Mouse (Mus musculus) limb, embryonic 13.5 days (tissue): Measurements from ENCODE around the gene Rhebl1. TPM values are rescaled to one million over a fixed set of nuclear protein-coding genes. Genes with fewer than 3 reads are reported as not detected.

Experiments
- ATAC-seq: fragments of 200-750 bp; cut with Nextera tagmentation; 2 replicates; pipeline ENCODE4 v1.8.0; 2017; ENCODE audit warnings: low read depth, moderate number of reproducible peaks, moderate TSS enrichment; ENCODE audit not compliant: low FRiP score
- H3K27ac ChIP-seq: fragments of 300-500 bp; sonication (generic); 2 replicates; pipeline ENCODE4 v1.5.1; 2015; ENCODE audit warnings: inconsistent platforms, mild to moderate bottlenecking, moderate library complexity
- H3K27me3 ChIP-seq: fragments of 300-500 bp; sonication (generic); 2 replicates; pipeline ENCODE4 v1.6.1; 2015; ENCODE audit warnings: mild to moderate bottlenecking, inconsistent platforms
- H3K36me3 ChIP-seq: fragments of 300-500 bp; sonication (generic); 2 replicates; pipeline ENCODE4 v1.6.1; 2015; ENCODE audit warnings: inconsistent platforms, mild to moderate bottlenecking, moderate library complexity
- H3K4me1 ChIP-seq: fragments of 300-500 bp; sonication (generic); 2 replicates; pipeline ENCODE4 v1.6.1; 2015; ENCODE audit warnings: inconsistent platforms
- H3K4me2 ChIP-seq: fragments of 300-500 bp; sonication (generic); replicated peaks from 2 replicates; pipeline ENCODE4 v1.6.1; 2015; ENCODE audit warnings: inconsistent platforms, mild to moderate bottlenecking, moderate library complexity
- H3K4me3 ChIP-seq: fragments of 300-500 bp; sonication (generic); 2 replicates; pipeline ENCODE4 v1.5.1; 2015; ENCODE audit warnings: moderate library complexity, mild to moderate bottlenecking, inconsistent platforms
- H3K9ac ChIP-seq: fragments of 300-500 bp; sonication (generic); 2 replicates; pipeline ENCODE4 v1.6.1; 2015; ENCODE audit warnings: mild to moderate bottlenecking, inconsistent platforms
- H3K9me3 ChIP-seq: fragments of 300-500 bp; sonication (generic); 2 replicates; pipeline ENCODE4 v1.6.1; 2016; ENCODE audit warnings: inconsistent platforms
- WGBS: fragments of 180-500 bp; shearing (Covaris S2); methylation state at CpG from one replicate; pipeline ENCODE4 v1.1.7; 2015; 5-methylcytosine and 5-hydroxymethylcytosine counted together
- polyA plus RNA-seq: library from polyadenylated mRNA; unstranded; fragments of >200 nt; fragmentation: Nextera tagmentation; extraction: Ambion mirVana; gene quantifications from 2 replicates; pipeline ENCODE4 v1.2.1, GENCODE M21; 2015

The Rhebl1 gene
- polyA plus RNA-seq, 1 experiment from 2014 or later = 18.4 TPM

DNA sequence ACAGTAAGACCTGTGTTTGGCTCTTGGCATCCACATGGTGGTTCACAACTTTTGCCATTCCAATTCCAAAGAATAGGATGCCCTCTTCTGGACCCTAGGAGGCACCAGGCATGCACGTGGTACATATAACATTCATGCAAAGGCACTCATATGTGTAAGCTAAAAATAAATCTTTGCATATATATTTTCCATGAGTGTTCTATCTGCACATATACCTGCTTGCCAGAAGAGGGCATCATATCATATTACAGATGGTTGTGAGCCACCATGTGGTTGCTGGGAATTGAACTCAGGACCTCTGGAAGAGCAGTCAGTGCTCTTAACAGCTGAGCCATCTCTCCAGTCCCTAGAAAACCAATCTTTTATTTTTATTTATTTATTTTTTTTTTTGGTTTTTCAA lies 7.2 kb upstream of the Rhebl1 start:
- H3K9ac ChIP-seq = no peak overlapping the region
- no peak overlapping the region for H3K27ac ChIP-seq
- peaks cover 45% of the 10 kb centered on the region for H3K27me3 ChIP-seq
- no peaks in the 10 kb centered on the region for H3K9me3 ChIP-seq
- ATAC-seq = no peak
- peaks cover 16% of the 10 kb centered on the region for H3K4me1 ChIP-seq
- H3K4me2 ChIP-seq = no peak overlapping the region
- H3K36me3 ChIP-seq = peaks cover 39% of the 10 kb centered on the region
- WGBS = 55% methylated on average over 1 of the region's 1 CpGs
- H3K4me3 ChIP-seq = no peak overlapping the region

DNA sequence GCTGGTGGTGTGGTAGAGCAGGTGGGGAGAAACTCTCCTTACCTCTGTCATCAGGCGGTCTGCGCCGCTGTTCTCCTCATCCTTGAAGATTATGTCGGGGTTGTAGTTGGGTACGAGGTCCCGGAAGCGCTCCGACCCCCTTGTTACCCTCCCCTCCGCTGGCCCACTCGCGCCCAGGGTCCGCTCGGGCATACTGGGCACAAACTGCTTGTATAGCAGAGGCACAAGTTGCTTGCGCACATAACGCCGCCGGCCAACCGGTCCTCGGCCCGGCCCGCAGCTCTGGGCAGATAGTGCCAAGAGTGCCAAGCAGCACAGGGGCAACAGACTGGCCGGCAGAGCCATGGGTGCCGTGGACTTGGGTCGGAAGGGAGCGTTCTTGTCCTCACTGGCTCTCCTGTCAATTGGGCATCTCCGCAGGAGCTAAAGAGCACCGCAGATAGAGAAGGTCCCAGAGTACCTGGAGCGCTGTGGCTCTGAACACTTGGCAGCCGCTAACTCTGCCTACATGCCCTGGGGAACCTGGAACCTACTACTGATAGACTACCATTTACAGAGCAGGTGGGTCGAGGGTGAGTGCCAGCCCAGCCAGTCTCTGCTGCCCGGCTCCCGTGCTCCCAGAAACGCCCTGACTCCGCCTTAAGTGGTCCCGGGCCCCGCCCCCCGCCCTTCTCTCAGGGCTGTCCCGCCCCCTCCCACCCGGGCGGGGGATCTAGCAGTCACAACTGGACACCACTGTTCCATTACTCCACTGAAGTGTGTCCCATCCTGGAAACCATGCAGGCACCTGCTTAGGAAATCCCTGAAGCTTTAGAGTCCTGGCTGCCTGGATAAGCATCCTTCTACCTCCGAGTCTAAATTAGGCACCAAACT lies 3.8 kb upstream of the Rhebl1 start, which contains the start of gene Dhh:
Gene Dhh (minus strand): TSS at position 613 of the 873 bp plus-strand sequence.
- H3K27me3 ChIP-seq = peaks cover 78% of the 10 kb centered on the region
- H3K9me3 ChIP-seq = no peaks in the 10 kb centered on the region
- H3K9ac ChIP-seq = 0 out of 2 replicates have a peak within 1 kb of the TSS, but pooled peaks have one; percentile 31
- ATAC-seq = no peak
- peaks cover 7% of the 10 kb centered on the region for H3K36me3 ChIP-seq
- no peak within 1 kb of the TSS for H3K27ac ChIP-seq
- H3K4me2 ChIP-seq = peak within 1 kb of the TSS; percentile 55
- peaks cover 45% of the 10 kb centered on the region for H3K4me1 ChIP-seq
- H3K4me3 ChIP-seq = peak within 1 kb of the TSS; percentile 29
- WGBS = under 1% methylated on average over 41 of the region's 41 CpGs

DNA sequence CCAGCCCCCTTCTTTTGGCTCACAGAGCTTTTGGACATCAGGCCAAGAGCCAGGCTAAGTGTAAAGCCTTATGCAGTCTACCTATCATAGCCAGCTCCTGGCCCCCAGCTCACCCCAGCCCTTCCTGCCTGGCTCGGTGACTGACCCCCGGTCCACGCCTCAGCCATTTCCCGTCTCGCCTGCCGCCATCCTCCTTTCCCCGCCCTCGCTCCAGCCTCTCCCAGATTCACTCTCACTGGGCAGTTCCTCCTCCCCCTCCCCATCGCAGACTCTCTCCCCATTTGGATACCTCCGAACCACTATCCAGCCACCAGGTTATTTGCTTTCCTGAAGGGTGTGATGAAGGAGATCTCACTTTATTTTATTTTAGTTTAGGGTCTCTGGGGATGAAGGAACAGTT lies 3.2 kb upstream of the Rhebl1 start:
- ATAC-seq = no peak
- Histone ChIP-seq H3K4me2 (peak overlapping the region; percentile 55), H3K4me1 (peaks cover 45% of the 10 kb centered on the region), H3K9ac (no peak overlapping the region), H3K36me3 (0 out of 2 replicates have a peak, but pooled peaks cover under 1% of the 10 kb centered on the region), H3K27me3 (peaks cover 85% of the 10 kb centered on the region), H3K27ac (no peak overlapping the region), H3K9me3 (no peaks in the 10 kb centered on the region), H3K4me3 (peak overlapping the region; percentile 29)
- 3% methylated on average over 10 of the region's 10 CpGs for WGBS

DNA sequence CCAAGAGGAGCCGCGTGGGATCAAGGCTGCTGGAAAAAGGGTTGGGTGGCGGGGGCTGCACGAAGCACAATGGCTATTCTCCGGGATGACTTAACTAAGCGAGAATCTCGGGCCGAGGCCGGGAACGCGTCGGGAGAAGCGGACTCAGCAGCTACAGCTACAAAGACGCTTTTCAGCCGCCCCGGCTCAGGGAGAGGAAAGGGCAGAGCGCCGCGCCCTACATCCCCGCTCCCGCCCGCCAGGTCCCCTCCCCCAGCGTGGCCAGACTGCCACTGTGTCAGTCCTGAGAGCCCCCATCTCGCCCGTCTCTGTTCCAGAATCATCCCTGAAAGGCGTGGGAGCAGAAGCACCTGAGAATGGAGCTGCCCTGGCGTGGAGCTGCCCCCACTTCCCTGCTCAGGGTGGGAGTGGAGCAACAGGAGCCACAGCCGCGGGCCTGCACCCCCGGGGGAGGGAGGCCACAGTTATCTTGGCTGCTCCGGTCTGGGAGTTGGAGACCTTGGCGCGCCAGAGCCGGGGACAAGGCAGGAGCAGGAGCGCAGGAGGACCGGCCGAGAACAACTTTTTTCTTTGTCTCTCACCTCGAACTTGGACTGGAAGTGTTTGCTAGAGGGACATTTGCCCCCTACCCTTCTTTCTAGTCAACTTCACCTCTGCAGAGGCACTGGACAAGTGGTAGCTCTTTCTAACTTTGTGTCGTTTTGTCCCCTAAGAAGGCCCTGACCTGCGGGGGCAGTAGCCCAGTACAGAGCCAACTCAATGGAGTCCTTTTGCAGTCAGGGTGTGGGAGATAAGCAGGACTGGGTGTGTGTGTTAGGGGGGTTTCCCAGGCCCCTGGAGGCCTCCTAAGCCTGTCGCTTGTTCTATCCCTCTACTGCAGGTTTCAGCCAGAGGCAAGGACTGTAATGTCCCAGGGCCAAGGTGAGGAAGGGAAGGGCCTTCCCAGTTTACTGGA lies 1.6 kb upstream of the Rhebl1 start:
- WGBS = 3% methylated on average over 41 of the region's 41 CpGs
- H3K9me3 ChIP-seq = no peaks in the 10 kb centered on the region
- 0 out of 2 replicates have a peak overlapping the region, but pooled peaks have one; percentile 22 for H3K27ac ChIP-seq
- H3K9ac ChIP-seq = peak overlapping the region; percentile 58
- H3K27me3 ChIP-seq = peaks cover 98% of the 10 kb centered on the region
- no peaks in the 10 kb centered on the region for H3K36me3 ChIP-seq
- H3K4me3 ChIP-seq = peak overlapping the region; percentile 58
- H3K4me2 ChIP-seq = peak overlapping the region; percentile 99
- ATAC-seq = no peak
- H3K4me1 ChIP-seq = peaks cover 45% of the 10 kb centered on the region

DNA sequence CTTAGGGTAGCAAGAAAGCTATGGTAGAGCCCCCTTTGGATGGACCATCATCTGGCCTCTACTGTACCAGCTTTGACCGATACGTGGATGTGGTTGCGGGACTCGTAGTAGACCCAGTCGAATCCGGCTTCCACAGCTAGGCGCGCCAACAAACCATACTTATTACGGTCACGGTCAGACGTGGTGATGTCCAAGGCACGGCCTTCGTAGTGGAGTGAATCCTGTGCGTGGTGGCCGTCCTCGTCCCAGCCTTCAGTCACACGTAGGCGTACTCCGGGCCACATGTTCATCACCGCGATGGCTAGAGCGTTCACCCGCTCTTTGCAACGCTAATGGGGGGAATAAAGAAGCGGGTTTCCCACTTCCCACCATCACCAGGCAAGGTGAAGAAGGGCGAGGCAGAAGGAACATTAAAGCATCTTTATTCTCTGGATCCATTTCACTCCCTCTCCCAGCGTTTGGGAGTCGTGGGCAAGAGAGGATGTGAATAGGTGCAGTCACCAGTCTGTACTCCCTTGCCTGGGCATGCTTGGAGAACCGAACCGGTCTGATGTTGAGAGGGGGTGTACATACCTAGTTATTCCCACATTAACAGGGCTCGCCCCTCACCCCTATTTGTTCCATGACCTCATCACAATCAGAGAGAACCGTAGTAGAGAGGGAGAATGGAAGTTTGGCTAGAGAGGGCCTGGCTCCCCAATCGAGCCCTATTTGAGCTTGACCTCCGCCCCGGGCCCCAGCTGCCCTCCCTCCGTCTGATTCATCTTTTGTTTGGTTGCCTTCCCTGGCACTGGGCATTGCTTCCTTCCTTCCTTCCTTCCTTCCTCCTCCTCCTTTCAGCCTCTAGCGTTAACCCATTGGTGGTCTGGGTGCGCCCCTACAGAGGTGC lies 650 bp upstream of the Rhebl1 start:
- Histone ChIP-seq H3K27ac (no peak overlapping the region), H3K36me3 (no peaks in the 10 kb centered on the region), H3K27me3 (peaks cover 96% of the 10 kb centered on the region), H3K4me3 (peak overlapping the region; percentile 58), H3K4me1 (peaks cover 45% of the 10 kb centered on the region), H3K9me3 (no peaks in the 10 kb centered on the region), H3K9ac (peak overlapping the region; percentile 58; the same call in 1 of the 2 replicates), H3K4me2 (peak overlapping the region; percentile 99)
- WGBS = 4% methylated on average over 38 of the region's 38 CpGs
- no peak for ATAC-seq

DNA sequence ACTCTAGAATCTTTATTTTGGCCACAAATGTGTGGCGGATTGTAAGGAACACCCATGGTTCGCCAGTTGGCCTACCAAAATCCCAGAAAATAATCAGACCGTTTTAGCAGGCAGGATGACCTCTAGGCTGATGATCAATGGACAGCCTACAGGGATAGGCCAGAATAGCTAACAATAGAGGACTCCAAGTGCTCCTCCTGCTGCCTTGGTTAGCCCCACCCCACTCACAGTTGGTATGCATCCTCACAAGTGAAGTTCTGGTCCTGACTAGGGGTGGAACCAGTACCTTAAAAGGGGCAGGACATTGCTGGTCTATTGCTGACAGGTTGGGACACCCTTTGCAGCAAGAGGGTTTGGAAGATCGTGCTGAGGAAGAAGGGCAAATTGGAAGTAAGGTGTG lies 1.3 kb downstream of the Rhebl1 start:
- Histone ChIP-seq H3K9me3 (no peaks in the 10 kb centered on the region), H3K36me3 (no peaks in the 10 kb centered on the region), H3K27me3 (peaks cover 80% of the 10 kb centered on the region), H3K27ac (no peak overlapping the region), H3K4me3 (0 out of 2 replicates have a peak overlapping the region, but pooled peaks have one; percentile 58), H3K9ac (no peak overlapping the region), H3K4me2 (no peak overlapping the region), H3K4me1 (peaks cover 38% of the 10 kb centered on the region)
- ATAC-seq = no peak
- 50% methylated on average over 4 of the region's 4 CpGs for WGBS

DNA sequence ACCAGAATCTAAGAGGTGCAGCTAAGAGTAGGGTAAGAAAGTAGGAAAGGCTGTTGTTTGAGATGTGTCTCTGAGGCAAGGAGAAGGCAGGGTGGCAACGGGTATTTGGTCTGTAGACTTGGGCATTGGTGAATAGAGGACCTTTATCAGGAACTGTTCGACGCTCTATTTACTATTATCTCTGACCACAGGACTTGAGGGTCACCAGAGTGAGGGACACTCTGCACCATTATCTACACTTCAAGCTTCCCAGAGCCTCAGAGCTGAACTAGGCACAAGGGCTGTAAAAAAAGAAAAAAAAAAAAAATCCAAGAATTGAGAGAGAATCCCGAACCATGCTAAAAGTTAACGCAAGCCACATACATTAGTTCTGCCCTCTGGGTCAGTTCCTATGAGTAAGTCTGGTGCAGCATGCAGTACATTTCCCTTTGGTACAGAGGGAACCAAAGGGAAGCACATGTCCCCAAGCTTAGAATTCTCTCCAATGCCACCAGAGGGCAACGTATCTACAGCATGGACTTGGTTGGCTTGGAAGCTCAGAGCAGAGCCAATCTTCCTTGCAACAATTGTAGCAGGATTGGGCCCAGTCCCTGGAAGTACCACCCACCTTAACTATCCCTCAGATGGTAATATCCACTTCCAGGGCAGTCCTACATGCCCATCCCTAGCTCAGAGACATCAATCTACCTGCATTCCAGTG lies 2.3 kb downstream of the Rhebl1 start:
- Histone ChIP-seq H3K4me2 (no peak overlapping the region), H3K4me1 (peaks cover 29% of the 10 kb centered on the region), H3K36me3 (no peaks in the 10 kb centered on the region), H3K27ac (no peak overlapping the region), H3K9ac (no peak overlapping the region), H3K9me3 (no peaks in the 10 kb centered on the region), H3K27me3 (peaks cover 71% of the 10 kb centered on the region), H3K4me3 (no peak overlapping the region)
- no peak for ATAC-seq
- whole genome bisulfite sequencing = 43% methylated on average over 6 of the region's 6 CpGs

DNA sequence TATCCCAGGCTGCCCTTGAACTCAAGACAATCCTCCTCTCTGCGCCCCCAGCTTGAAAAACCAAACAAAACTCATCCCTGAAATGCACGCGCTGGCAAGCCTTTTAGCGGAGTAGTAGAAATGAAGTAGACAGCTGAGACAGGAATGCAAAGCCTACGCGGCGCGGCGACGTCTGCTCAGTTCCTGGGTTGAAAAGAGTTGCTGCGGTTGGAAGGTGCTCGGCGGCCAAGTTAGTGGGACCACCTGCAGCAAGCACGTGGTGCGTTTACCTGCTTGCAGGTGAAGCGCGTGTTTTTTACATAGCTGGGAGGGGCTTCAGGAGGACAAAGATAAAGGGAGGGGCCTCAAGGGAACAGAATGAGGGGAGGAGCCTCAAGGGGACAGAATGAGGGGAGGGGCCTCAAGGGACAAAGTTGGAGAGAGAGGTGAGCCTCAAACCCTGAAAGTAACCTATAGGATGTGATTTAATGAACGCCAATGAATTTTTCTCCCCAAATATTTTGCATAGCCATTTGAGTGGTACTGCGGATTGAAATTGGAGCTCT lies 3.1 kb downstream of the Rhebl1 start:
- H3K27me3 ChIP-seq = peaks cover 63% of the 10 kb centered on the region
- no peak overlapping the region for H3K9ac ChIP-seq
- 12% methylated on average over 19 of the region's 19 CpGs for WGBS
- H3K4me1 ChIP-seq = peaks cover 27% of the 10 kb centered on the region
- no peak for ATAC-seq
- no peak overlapping the region for H3K4me3 ChIP-seq
- H3K27ac ChIP-seq = no peak overlapping the region
- no peaks in the 10 kb centered on the region for H3K36me3 ChIP-seq
- no peaks in the 10 kb centered on the region for H3K9me3 ChIP-seq
- H3K4me2 ChIP-seq = peak overlapping the region; percentile 39

DNA sequence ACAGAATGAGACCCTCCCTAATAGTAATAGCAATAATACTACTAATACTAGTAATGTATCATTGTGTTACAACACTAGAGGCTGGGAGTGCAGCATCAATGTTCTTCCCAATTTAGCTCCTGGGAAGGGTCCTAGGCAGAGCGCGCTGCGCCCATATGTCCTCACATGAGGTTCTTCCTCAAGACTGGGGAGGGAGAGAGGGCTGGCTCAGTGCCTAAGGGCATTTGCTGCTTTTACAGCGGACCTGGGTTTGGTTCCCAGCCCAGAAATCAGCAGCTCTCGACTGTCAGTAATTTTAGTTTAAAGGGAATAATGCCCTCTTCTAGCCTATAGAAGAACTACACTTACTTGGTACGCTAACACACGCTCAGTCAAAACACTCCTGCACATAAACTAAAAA lies 6.8 kb downstream of the Rhebl1 start:
- Histone ChIP-seq H3K27me3 (peaks cover 25% of the 10 kb centered on the region), H3K4me3 (no peak overlapping the region), H3K27ac (peak overlapping the region; percentile 52; the same call in 1 of the 2 replicates), H3K9me3 (no peaks in the 10 kb centered on the region), H3K4me1 (no peaks in the 10 kb centered on the region), H3K36me3 (no peaks in the 10 kb centered on the region), H3K9ac (no peak overlapping the region), H3K4me2 (no peak overlapping the region)
- ATAC-seq = no peak
- 84% methylated on average over 7 of the region's 7 CpGs for WGBS

DNA sequence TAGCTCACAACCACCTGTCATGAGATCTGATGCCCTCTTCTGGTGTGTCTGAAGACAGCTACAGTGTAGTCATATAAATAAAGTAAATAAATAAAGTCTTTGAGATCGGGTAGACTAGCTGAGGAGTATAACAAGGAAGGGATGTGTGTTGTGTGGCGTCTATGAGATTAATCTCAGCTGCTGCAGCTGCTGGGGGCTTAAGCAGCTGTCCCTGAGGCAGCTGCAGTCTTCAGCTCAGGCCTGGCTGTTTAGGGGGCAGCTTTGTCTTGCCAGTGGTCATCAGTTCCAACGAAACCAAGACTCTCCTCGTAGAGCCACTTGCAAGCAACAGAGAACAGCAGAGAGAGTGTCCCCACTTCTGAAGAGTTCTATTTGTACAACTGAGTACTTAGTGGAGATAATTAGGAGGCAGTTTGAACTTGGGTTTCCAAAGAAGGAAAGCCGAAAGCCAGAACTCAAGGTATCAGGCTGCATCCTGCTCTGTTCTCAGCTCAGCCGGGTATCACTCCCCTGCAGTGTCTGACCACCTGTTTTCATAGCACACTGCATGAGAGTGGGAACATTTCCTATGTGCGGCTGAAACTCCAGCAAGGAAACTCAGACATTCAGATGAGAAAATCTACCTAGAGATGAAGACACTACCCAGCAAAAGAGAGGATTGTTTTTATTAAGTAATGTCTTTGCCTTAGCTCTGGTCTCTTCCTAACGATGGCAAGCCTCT lies 7.5 kb downstream of the Rhebl1 start:
- Histone ChIP-seq H3K4me1 (peaks cover 3% of the 10 kb centered on the region; the same call in 1 of the 2 replicates), H3K36me3 (no peaks in the 10 kb centered on the region), H3K27ac (peak overlapping the region; percentile 52; the same call in 1 of the 2 replicates), H3K9me3 (no peaks in the 10 kb centered on the region), H3K27me3 (peaks cover 18% of the 10 kb centered on the region), H3K4me3 (no peak overlapping the region), H3K9ac (no peak overlapping the region), H3K4me2 (no peak overlapping the region)
- WGBS = 68% methylated on average over 8 of the region's 8 CpGs
- ATAC-seq = peak; percentile 64; the same call in 1 of the 2 replicates
